Mouse (Mus musculus) olfactory bulb, adult 2 months (tissue): ENCODE data around the gene 6330409D20Rik.

ENCODE experiments used
- CTCF ChIP-seq: fragments of 200-500 bp; IDR thresholded peaks from 2 replicates; pipeline ENCODE4 v1.5.1; 2012; ENCODE audit warnings: low read depth, mild to moderate bottlenecking, low read length, moderate library complexity; ENCODE audit not compliant: insufficient read depth
- POLR2A ChIP-seq: fragments of 200-500 bp; IDR thresholded peaks from 2 replicates; pipeline ENCODE4 v1.6.1; 2012; ENCODE audit warnings: mild to moderate bottlenecking, low read depth, low read length, moderate library complexity; ENCODE audit not compliant: insufficient read depth

- TF ChIP-seq CTCF (no peak), POLR2A (no peak)
These were observed 8.1 kb downstream of the 6330409D20Rik start for GRCm38 (mm10) chr2:32732695-32733094.
